28 mouse cellular contexts compared by ENCODE assay signal in genomic region chr8:105719637-105720036, GRCm38 (mm10). TPM values are rescaled to one million over a fixed set of nuclear protein-coding genes. Genes with fewer than 3 reads are reported as not detected.
"Had no signal": no experiment of that assay in that cellular context is flagged by ENCODE, and none has a peak within 500 bp of the region (broad histone marks: within the 10 kb centered on the region; RNA-seq: fewer than 3 reads in every experiment).

No protein-coding gene starts in this region.

- DNase-seq: kidney, adult 2 months; kidney, postnatal 25 days; layer of hippocampus, adult 9-11 months; liver; liver, embryonic 13.5 days; lung, postnatal 10 days; right cerebral cortex, adult 18-20 months; right cerebral cortex, postnatal 14 days; right cerebral cortex, postnatal 4 days; thymus, adult 2 months; thymus, postnatal 14 days; thymus, postnatal 4 days had no signal

- H3K9me3 ChIP-seq: limb, embryonic 10.5 days; limb, embryonic 13.5 days; liver, embryonic 13.5 days; midbrain, embryonic 12.5 days; midbrain, embryonic 15.5 days; neural tube, embryonic 12.5 days; neural tube, embryonic 15.5 days had no signal

- H3K9ac ChIP-seq: limb, embryonic 13.5 days; liver, embryonic 13.5 days; midbrain, embryonic 12.5 days; midbrain, embryonic 15.5 days; neural tube, embryonic 12.5 days; neural tube, embryonic 15.5 days had no signal

- H3K4me2 ChIP-seq: limb, embryonic 13.5 days; liver, embryonic 13.5 days; midbrain, embryonic 12.5 days; midbrain, embryonic 15.5 days; neural tube, embryonic 12.5 days; neural tube, embryonic 15.5 days had no signal

- H3K27ac ChIP-seq: kidney, postnatal 0 days; layer of hippocampus, adult 2 months; limb, embryonic 10.5 days; limb, embryonic 13.5 days; liver, embryonic 13.5 days; macrophage; midbrain, embryonic 12.5 days; midbrain, embryonic 15.5 days; neural tube, embryonic 12.5 days; neural tube, embryonic 15.5 days; stomach, postnatal 0 days had no signal

- H3K4me3 ChIP-seq: layer of hippocampus, adult 2 months; limb, embryonic 10.5 days; limb, embryonic 13.5 days; liver, embryonic 13.5 days; midbrain, embryonic 12.5 days; midbrain, embryonic 15.5 days; neural tube, embryonic 12.5 days; neural tube, embryonic 15.5 days had no signal

- H3K27me3 ChIP-seq: limb, embryonic 13.5 days; liver, embryonic 13.5 days; midbrain, embryonic 12.5 days; midbrain, embryonic 15.5 days; neural tube, embryonic 12.5 days; neural tube, embryonic 15.5 days had no signal

- H3K4me1 ChIP-seq: liver, embryonic 13.5 days; midbrain, embryonic 12.5 days; midbrain, embryonic 15.5 days; neural tube, embryonic 12.5 days; neural tube, embryonic 15.5 days had no signal

- ATAC-seq: midbrain, embryonic 15.5 days had no signal

RNA-seq across cellular contexts. Expression of gene 4933405L10Rik, which starts 12.2 kb away (rescaled TPM):
- total RNA-seq: layer of hippocampus, postnatal 25 days; megakaryocyte, adult 5-6 weeks had no signal
- polyA plus RNA-seq: kidney, embryonic 14.5 days; large intestine, adult 2 months; limb, embryonic 10.5 days; limb, embryonic 13.5 days; liver, embryonic 13.5 days; liver, embryonic 16.5 days; macrophage; neural tube, embryonic 12.5 days; stomach, embryonic 14.5 days; thymus, adult 2 months had no signal

RNA-seq across cellular contexts. Expression of gene Carmil2, which starts 33.6 kb away (rescaled TPM):
- polyA plus RNA-seq: macrophage had no signal
